Mouse (Mus musculus) inflammation-experienced regulatory T-cells, adult 6 months (primary cell): Measurements from ENCODE around the gene Chd1l. TPM values are rescaled to one million over a fixed set of nuclear protein-coding genes. Genes with fewer than 3 reads are reported as not detected.

ENCODE experiments used
- ATAC-seq: one replicate; pipeline ENCODE4 v1.8.0; 2017
- polyA plus RNA-seq, 3 experiments: library from polyadenylated mRNA; unstranded; fragments of 100-300 nt; shearing (Covaris generic); gene quantifications; one replicate each; pipeline ENCODE4 v1.2.1; 2017

The Chd1l gene
- polyA plus RNA-seq, 3 experiments from 2014 or later = 18.5 to 34.9 (median 25.4) TPM

GRCm38 (mm10) chr3:97521946-97522731, 87.9 kb downstream of the Chd1l start:
- no peak for ATAC-seq

- no peak for ATAC-seq
These were observed 90.1 kb downstream of the Chd1l start for GRCm38 (mm10) chr3:97519883-97520282.

GRCm38 (mm10) chr3:97512296-97512695, 97.7 kb downstream of the Chd1l start:
- no peak for ATAC-seq

Other genes starting within 250 kb of the Chd1l start
- not detected for gene Olfr1402, start 188.2 kb downstream of the Chd1l start, polyA plus RNA-seq
- 10 to 100 TPM in 2 of 3 experiments, 1 to 10 TPM in 1; 6.1 to 10.6 (median 10.2) TPM for gene Fmo5, start 18.6 kb upstream of the Chd1l start, polyA plus RNA-seq
- gene Prkab2, start 48.0 kb upstream of the Chd1l start, polyA plus RNA-seq = 1 to 10 TPM; 1.6 to 3.5 (median 2.4) TPM
- not detected for gene Gm17651, start 64.5 kb upstream of the Chd1l start, polyA plus RNA-seq